Mouse (Mus musculus) hindbrain, embryonic 10.5 days (tissue): ENCODE results near the gene Skint8. TPM values are rescaled to one million over a fixed set of nuclear protein-coding genes. Genes with fewer than 3 reads are reported as not detected.
"Not testable (repeated sequence)": the region's sequence is repeated elsewhere in the genome, so short reads cannot be mapped to it uniquely, and the experiment has no call there.

Source experiments
- DNase-seq: peaks from one replicate; pipeline ENCODE4 v3.0.0-alpha.2; 2017; ENCODE audit warnings: low spot score
- H3K27ac ChIP-seq: fragments of 300-500 bp; sonication (generic); 2 replicates; pipeline ENCODE4 v1.5.1; 2016; ENCODE audit warnings: mild to moderate bottlenecking, moderate library complexity
- H3K27me3 ChIP-seq: fragments of 300-500 bp; sonication (generic); 2 replicates; pipeline ENCODE4 v1.6.1; 2016; ENCODE audit warnings: mild to moderate bottlenecking; ENCODE audit not compliant: poor library complexity, insufficient read depth, severe bottlenecking
- H3K36me3 ChIP-seq: fragments of 300-500 bp; sonication (generic); 2 replicates; pipeline ENCODE4 v1.6.1; 2016; ENCODE audit warnings: mild to moderate bottlenecking, moderate library complexity
- H3K4me1 ChIP-seq: fragments of 300-500 bp; sonication (generic); replicated peaks from 2 replicates; pipeline ENCODE4 v1.6.1; 2016; ENCODE audit warnings: mild to moderate bottlenecking
- H3K4me3 ChIP-seq: fragments of 300-500 bp; sonication (generic); 2 replicates; pipeline ENCODE4 v1.5.1; 2016; ENCODE audit warnings: mild to moderate bottlenecking, moderate library complexity
- H3K9me3 ChIP-seq: fragments of 300-500 bp; sonication (generic); 2 replicates; pipeline ENCODE4 v1.6.1; 2016; ENCODE audit warnings: mild to moderate bottlenecking, moderate library complexity
- WGBS: fragments of 180-500 bp; shearing (Covaris S2); methylation state at CpG from one replicate; pipeline ENCODE4 v1.1.7; 2016; 5-methylcytosine and 5-hydroxymethylcytosine counted together
- polyA plus RNA-seq: library from polyadenylated mRNA; unstranded; fragments of >200 nt; fragmentation: Nextera tagmentation; extraction: Ambion mirVana; gene quantifications from 2 replicates; pipeline ENCODE4 v1.2.1, GENCODE M21; 2016

Skint8 gene
- polyA plus RNA-seq, result not detected in 2 replicates

DNA sequence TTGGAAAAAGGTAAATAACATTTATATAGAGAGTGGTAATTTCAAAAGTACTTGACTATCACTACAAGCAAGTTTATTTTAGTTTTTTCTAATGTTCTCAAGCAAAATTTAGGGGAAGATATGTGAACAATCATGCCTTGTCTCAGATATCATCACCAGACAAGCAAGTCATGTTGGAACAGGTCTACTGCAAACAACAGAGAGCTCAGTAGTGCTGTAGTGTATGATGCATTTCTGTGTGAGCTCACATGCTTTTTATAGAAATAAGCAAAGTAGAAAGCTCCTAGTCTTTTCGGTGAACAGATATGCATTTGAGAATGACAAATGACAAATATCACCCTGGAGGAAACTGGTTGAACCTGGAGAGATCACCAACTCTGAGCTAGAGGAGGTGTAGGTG is at the start of gene Skint8:
Skint8 (plus strand) TSS at position 301 of the 400 bp plus-strand sequence.
- no peaks in the 10 kb centered on the region for H3K9me3 ChIP-seq
- no peaks in the 10 kb centered on the region for H3K36me3 ChIP-seq
- no peak for DNase-seq
- H3K27me3 ChIP-seq, result no peaks in the 10 kb centered on the region
- H3K27ac ChIP-seq, result no peak within 1 kb of the TSS
- H3K4me1 ChIP-seq, result no peaks in the 10 kb centered on the region
- 92% methylated on average over 1 of the region's 1 CpGs for WGBS
- no peak within 1 kb of the TSS for H3K4me3 ChIP-seq

DNA sequence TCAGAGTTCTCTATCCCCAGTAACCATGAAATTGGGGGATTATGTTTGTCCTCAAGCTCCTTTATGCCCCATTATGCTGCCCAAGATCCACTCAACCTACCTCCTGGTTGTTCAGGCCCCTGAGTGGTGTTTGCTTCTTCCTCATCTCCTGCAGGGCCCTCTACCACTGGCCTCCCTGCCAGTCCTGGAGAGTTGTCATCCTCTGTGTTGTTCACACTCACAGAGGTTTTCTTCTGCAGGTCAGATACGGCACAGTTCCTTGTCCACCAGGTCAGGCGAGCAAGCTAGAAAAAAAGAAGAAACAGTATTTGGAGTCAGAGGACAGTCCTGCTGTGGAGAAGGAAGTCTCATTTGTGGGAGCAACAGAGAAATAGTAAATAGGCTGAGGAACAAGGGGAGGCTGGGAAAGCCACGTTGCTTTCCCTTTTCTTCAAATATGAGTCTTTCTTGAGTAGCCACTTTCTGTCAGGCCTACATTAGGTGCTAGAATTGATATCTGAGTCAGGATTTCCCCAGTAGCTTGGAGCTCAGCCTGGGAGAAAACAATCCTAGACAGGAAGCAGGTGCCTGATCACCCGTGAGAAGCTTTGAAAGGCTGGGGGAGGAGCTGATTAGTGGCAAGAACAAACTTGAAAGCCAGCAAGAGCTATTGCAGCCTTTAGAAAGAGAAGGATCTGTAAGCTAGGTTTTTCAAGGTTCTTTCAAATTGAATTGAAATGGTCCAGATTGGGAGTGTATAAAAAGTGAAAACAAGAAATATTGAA is 38.9 kb upstream of the Skint8 start:
- H3K4me3 ChIP-seq, result no peak overlapping the region
- H3K4me1 ChIP-seq, result no peaks in the 10 kb centered on the region
- no peaks in the 10 kb centered on the region for H3K27me3 ChIP-seq
- H3K27ac ChIP-seq, result no peak overlapping the region
- H3K9me3 ChIP-seq, result no peaks in the 10 kb centered on the region
- 42% methylated on average over 4 of the region's 4 CpGs for WGBS
- no peaks in the 10 kb centered on the region for H3K36me3 ChIP-seq
- DNase-seq, result no peak

DNA sequence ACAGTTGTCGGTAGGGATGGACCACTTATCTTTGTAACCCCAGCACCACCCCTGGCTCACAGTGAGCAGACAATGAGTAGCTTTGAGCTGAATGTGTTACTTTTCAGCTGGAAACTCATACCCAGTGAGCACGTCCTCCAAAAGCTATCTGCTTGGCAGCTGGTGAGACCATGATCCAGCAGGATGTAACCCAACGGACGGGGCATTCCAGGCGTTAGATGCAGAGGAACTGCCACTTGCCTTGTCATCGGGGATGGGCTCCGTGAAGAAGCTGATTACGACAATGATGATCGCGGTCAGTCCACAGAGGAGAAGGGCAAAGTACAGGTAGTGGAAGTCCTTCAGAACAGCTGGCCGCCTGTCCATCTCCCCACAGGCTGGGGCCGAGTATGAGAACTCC is 35.6 kb upstream of the Skint8 start:
- Histone ChIP-seq H3K36me3 (no peaks in the 10 kb centered on the region), H3K27ac (no peak overlapping the region), H3K4me3 (no peak overlapping the region), H3K27me3 (no peaks in the 10 kb centered on the region), H3K9me3 (no peaks in the 10 kb centered on the region), H3K4me1 (no peaks in the 10 kb centered on the region)
- no peak for DNase-seq
- 91% methylated on average over 12 of the region's 12 CpGs for WGBS

DNA sequence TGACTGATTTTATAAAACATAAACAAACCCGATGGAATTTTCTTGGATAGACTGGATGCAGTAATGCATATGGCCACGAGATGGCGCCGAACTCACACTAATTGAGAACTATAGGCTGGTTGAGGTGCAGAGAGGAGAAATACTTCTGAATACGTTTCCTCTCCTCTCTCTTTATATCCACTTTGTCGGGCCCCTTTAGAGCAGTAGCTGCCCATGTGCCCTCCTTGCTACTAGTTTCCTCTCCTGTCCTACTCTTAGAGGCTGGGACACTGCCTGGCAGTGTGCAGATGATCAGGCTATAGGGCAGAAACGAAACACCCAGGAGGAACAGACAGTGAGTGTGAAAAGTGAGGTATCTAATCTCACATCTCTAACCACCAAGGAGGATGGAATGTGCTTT is 33.2 kb upstream of the Skint8 start:
- H3K9me3 ChIP-seq, result no peaks in the 10 kb centered on the region
- DNase-seq, result peak; percentile 73
- H3K36me3 ChIP-seq, result no peaks in the 10 kb centered on the region
- no peak overlapping the region for H3K27ac ChIP-seq
- no peak overlapping the region for H3K4me3 ChIP-seq
- no peaks in the 10 kb centered on the region for H3K27me3 ChIP-seq
- 11% methylated on average over 7 of the region's 7 CpGs for WGBS
- no peaks in the 10 kb centered on the region for H3K4me1 ChIP-seq

DNA sequence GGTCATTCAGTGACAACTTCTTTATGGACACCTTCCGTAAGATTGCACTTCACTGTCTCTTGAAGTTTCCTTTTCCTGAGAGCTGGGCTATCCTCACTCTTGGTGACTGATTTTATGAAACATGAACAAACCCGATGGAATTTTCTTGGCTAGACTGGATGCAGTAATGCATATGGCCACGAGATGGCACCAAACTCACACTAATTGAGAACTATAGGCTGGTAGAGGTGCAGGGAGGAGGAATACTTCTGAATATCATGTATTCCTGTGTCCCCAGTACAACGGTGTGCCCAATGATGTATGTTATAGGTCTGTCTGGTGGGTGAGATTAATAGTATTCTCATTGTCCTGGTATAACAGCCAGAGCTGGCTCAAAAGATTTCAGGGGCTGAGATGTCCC is 32.6 kb upstream of the Skint8 start:
- Histone ChIP-seq H3K27ac (no peak overlapping the region), H3K36me3 (no peaks in the 10 kb centered on the region), H3K27me3 (no peaks in the 10 kb centered on the region), H3K9me3 (no peaks in the 10 kb centered on the region), H3K4me3 (no peak overlapping the region), H3K4me1 (no peaks in the 10 kb centered on the region)
- 22% methylated on average over 4 of the region's 4 CpGs for WGBS
- peak; percentile 66 for DNase-seq

DNA sequence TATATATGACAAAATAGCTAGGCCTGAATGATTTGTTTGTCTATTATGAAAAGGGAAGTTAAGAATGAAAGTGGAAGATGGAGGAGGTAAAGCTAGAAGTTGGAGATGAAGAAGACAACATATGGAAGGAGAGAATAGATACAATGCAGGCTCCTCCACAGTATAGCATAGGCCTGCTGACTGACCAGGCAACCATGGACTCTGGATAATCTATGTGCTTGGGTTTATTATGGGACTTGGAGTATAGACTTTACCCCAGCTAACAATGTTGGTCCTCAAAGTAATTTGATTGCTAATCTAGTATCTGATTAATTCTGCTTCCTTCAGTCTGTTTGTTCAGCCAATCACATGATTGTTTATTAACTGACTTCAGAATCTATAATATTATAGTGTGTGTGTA is 27.1 kb upstream of the Skint8 start:
- H3K4me1 ChIP-seq, result no peaks in the 10 kb centered on the region
- H3K27me3 ChIP-seq, result no peaks in the 10 kb centered on the region
- no peak overlapping the region for H3K27ac ChIP-seq
- no peak overlapping the region for H3K4me3 ChIP-seq
- DNase-seq, result no peak
- H3K9me3 ChIP-seq, result no peaks in the 10 kb centered on the region
- no peaks in the 10 kb centered on the region for H3K36me3 ChIP-seq

DNA sequence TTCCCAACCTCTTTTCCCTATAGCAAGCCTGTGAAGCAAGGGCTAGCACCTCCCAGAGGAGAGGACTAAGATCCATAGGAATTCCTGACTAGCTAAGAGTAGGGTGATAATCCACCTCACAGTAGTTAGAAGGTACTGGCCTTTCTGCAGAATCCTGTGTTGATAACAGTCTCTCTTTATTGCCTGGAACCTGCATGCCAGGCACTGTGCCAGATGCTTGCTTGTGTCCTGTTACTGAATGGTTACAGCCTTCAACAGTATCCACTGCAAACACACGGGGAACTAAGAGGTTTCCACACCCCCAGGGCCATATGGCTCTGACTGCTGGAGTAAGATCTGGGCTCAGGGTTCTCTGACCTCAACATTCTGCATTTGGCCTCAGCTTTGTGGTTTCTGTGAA is 21.4 kb upstream of the Skint8 start:
- WGBS, result 64% methylated on average over 1 of the region's 1 CpGs
- H3K27me3 ChIP-seq, result no peaks in the 10 kb centered on the region

DNA sequence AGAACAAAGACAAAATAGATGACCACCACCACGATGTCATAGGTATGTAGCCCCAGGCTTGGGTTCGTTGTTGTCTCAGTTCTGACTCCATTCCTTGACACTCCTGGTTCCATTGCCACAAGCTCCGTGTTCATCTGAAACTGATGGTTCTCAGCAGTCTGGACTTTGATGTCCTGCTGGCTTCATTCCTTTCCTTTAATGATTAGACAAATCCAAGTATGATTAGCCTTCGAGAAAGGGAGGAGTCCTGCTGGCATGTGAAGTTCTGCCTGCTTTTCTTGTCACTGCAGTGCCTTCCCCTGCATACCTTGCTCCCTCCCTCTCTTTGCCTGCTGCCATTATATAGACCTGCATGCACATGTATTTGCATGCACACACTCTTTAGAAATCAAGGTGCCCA is 20.6 kb upstream of the Skint8 start:
- no peaks in the 10 kb centered on the region for H3K4me1 ChIP-seq
- 73% methylated on average over 4 of the region's 4 CpGs for WGBS
- no peak overlapping the region for H3K27ac ChIP-seq
- no peaks in the 10 kb centered on the region for H3K36me3 ChIP-seq
- no peak for DNase-seq
- no peak overlapping the region for H3K4me3 ChIP-seq
- no peaks in the 10 kb centered on the region for H3K27me3 ChIP-seq
- no peaks in the 10 kb centered on the region for H3K9me3 ChIP-seq

More for the DNA sequence above, 21.4 kb upstream of the Skint8 start:
- Histone ChIP-seq H3K36me3 (no peaks in the 10 kb centered on the region), H3K27ac (no peak overlapping the region), H3K4me3 (no peak overlapping the region), H3K4me1 (no peaks in the 10 kb centered on the region), H3K9me3 (no peaks in the 10 kb centered on the region)
- DNase-seq, result no peak

DNA sequence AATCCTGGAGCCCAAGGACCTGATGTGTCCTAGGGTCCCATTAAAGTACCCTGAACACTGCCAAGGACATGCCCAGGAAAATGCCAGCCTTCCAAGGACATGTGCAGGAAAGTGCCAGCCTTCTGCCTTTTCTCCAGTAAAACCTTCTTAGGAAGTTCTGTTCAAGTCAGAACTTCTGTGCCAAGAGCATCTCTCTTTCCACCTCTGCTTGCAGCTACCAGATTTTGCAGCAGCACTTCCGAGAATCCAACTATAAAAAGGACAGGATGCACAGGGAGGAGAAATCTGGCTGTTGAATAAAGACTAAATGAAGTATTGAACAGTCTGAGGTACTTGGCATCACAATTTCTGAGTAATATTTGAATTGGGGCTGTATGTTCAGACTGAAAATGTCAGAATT is 18.7 kb upstream of the Skint8 start:
- H3K4me1 ChIP-seq, H3K36me3 ChIP-seq, H3K9me3 ChIP-seq, DNase-seq, H3K27me3 ChIP-seq, H3K4me3 ChIP-seq, H3K27ac ChIP-seq: not testable (repeated sequence)
- WGBS, result 77% methylated on average over 1 of the region's 1 CpGs

DNA sequence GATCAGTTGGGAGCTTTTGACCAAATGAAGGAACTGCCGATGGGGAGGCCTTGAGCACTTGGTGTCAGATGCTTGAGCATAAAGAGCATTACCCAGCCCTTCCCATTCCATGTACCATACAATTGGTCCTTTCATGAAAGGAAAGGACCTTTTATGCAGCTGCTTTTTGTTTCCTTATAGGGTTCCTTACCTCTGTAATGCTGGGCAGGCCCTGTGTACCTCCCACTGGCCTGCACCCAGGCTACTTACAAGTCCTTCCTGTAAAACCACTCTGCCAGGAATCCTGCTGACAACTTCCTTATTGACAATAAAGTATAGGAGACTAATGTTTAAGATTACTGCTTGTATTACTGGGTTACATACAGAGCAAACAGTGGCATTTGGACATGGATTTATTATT is 17.7 kb upstream of the Skint8 start:
- WGBS, result 64% methylated on average over 1 of the region's 1 CpGs
- no peaks in the 10 kb centered on the region for H3K4me1 ChIP-seq
- no peak overlapping the region for H3K27ac ChIP-seq
- DNase-seq, result no peak
- H3K27me3 ChIP-seq, result no peaks in the 10 kb centered on the region
- no peaks in the 10 kb centered on the region for H3K9me3 ChIP-seq
- no peak overlapping the region for H3K4me3 ChIP-seq
- no peaks in the 10 kb centered on the region for H3K36me3 ChIP-seq

DNA sequence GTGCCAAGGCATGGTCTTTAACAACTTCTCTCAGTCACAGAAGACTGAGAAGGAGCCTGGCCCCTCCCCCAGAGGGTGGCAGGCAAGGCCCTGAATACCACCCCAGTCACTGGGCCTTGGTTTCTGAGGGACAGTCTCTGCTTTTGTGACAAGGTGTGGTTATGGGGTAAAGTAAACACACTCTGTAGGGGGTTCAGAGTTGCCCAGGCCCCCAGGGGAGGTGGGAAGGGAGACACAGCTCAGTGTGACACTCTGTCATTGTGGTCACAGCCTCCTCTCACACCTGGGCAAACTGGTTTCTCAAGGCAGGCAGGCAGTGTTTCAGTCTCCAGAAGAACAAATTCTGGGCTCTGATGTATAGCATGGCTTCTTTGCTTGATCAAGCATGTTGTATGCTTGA is 16.4 kb upstream of the Skint8 start, which contains the start of gene Slc5a9:
Slc5a9 (minus strand) TSS at position 144 of the 400 bp plus-strand sequence.
- Histone ChIP-seq H3K4me1 (no peaks in the 10 kb centered on the region), H3K27me3 (no peaks in the 10 kb centered on the region), H3K4me3 (no peak within 1 kb of the TSS), H3K9me3 (no peaks in the 10 kb centered on the region), H3K36me3 (no peaks in the 10 kb centered on the region), H3K27ac (no peak within 1 kb of the TSS)
- DNase-seq, result no peak

DNA sequence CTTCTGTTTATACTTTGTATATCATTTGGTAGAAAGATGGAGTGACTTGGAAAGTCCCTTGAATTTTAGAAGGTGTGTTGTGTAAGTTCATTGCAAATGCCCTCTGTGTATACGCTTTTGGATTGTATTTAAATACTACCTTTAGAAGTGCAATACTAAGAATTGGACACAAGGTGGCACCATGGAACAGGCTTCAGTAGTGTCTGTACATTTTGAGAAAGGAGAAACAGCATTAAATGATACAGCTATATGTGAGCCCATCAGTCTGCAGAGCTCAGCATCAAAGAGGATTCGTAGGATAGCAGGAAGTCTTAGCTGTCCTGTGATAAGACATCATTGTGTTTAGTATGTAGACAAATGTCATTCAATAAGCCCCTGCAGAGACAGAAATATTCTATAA is 11.3 kb upstream of the Skint8 start:
- Histone ChIP-seq H3K4me3 (no peak overlapping the region), H3K9me3 (no peaks in the 10 kb centered on the region), H3K27me3 (no peaks in the 10 kb centered on the region), H3K27ac (no peak overlapping the region), H3K4me1 (no peaks in the 10 kb centered on the region), H3K36me3 (no peaks in the 10 kb centered on the region)
- WGBS, result 51% methylated on average over 2 of the region's 2 CpGs
- no peak for DNase-seq

DNA sequence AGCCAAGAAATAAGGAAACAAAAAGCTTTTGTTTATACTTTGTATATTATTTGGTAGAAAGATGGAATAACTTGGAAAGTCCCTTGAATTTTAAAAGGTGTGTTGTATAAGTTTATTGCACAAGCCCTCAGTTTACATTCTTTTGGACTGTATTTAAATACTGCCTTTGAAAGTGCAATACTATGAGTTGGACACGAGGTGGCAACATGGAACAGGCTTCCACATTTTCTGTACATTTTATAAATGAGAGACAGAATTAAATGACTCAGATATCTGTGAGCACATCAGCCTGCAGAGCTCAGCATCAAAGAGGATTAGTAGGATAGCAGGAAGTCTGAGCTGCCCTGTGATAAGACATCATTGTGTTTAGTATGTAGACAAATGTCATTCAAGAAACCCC is 42.1 kb downstream of the Skint8 start:
- Histone ChIP-seq H3K4me3 (no peak overlapping the region), H3K9me3 (no peaks in the 10 kb centered on the region), H3K36me3 (no peaks in the 10 kb centered on the region), H3K4me1 (no peaks in the 10 kb centered on the region), H3K27me3 (no peaks in the 10 kb centered on the region), H3K27ac (no peak overlapping the region)
- no peak for DNase-seq
- 27% methylated on average over 1 of the region's 1 CpGs for WGBS

DNA sequence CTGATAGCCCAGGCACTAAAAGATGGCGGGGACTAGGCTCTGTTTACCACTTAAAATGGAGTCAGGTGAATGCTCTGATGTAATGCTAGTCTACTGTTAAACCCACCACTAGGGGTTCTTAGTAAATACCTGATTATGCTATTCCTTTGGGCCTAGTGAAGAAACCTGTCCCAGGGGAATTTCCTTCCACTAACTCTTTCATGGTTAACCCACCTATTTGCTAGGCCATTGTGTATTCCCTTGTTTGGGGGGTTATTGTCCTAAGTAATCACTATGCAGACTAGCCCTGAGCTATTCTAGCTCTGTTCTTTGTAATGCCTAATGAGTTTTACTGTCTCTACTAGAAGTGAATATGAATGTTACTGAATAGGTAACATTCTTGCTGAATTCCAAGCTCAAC is 44.0 kb downstream of the Skint8 start:
- not testable (repeated sequence) for H3K4me1 ChIP-seq, H3K9me3 ChIP-seq, DNase-seq, H3K4me3 ChIP-seq, H3K36me3 ChIP-seq, H3K27me3 ChIP-seq, H3K27ac ChIP-seq
- 77% methylated on average over 1 of the region's 1 CpGs for WGBS
